Mouse (Mus musculus): Measurements from ENCODE around the gene Hormad2. TPM values are rescaled to one million over a fixed set of nuclear protein-coding genes. Genes with fewer than 3 reads are reported as not detected.

The Hormad2 gene
- polyA plus RNA-seq, 1 experiment from 2014 or later: 0.56 TPM

GRCm38 (mm10) chr11:4296610-4297275 lies 144.2 kb downstream of the Hormad2 start:
- Histone ChIP-seq H3K27me3 (ENCODE audit: control insufficient read depth, insufficient read depth, low read length) (no peaks in the 10 kb centered on the region), H3K27ac (ENCODE audit: low read length) (peak overlapping the region; percentile 86), H3K9ac (ENCODE audit: low read length) (no peak overlapping the region), H3K4me1 (ENCODE audit: control insufficient read depth, insufficient read depth, low read length) (peaks cover 74% of the 10 kb centered on the region), H3K4me3 (ENCODE audit: low read length) (no peak overlapping the region), H3K4me2 (ENCODE audit: low read depth, low read length) (no peak overlapping the region), H3K36me3 (ENCODE audit: control insufficient read depth, insufficient read depth) (no peaks in the 10 kb centered on the region), H3K9me3 (replicated peaks; ENCODE audit: control insufficient read depth, low read length) (no peaks in the 10 kb centered on the region)
- 36% methylated on average over 10 of the region's 10 CpGs for WGBS
- ATAC-seq (replicated peaks; ENCODE audit: extremely low read depth, insufficient read depth, low FRiP score): peak; percentile 56

Other genes starting within 250 kb of the Hormad2 start
- gene Castor1, start 222.9 kb downstream of the Hormad2 start, polyA plus RNA-seq (2015; fragmentation: Nextera tagmentation; extraction: Ambion mirVana): 10.0 and 14.0 TPM in 2 replicates
- gene Osm, start 204.7 kb downstream of the Hormad2 start, polyA plus RNA-seq (2015; fragmentation: Nextera tagmentation; extraction: Ambion mirVana): 0.21 and 0.33 TPM in 2 replicates
- 0.15 and 0.20 TPM in 2 replicates for gene Lif, start 183.5 kb downstream of the Hormad2 start, polyA plus RNA-seq (2015; fragmentation: Nextera tagmentation; extraction: Ambion mirVana)
- 21.2 and 24.3 TPM in 2 replicates for gene Mtmr3, start 153.8 kb upstream of the Hormad2 start, polyA plus RNA-seq (2015; fragmentation: Nextera tagmentation; extraction: Ambion mirVana)
- not detected in 2 replicates for gene Gm11032, start 179.0 kb upstream of the Hormad2 start, polyA plus RNA-seq (2015; fragmentation: Nextera tagmentation; extraction: Ambion mirVana)
- gene Ascc2, start 196.6 kb upstream of the Hormad2 start, polyA plus RNA-seq (2015; fragmentation: Nextera tagmentation; extraction: Ambion mirVana): 21.1 and 22.0 TPM in 2 replicates

Data from heart, embryonic 16.5 days (tissue).